10 mouse cellular contexts compared by ENCODE assay signal in genomic region chr19:36903377-36903776, GRCm38 (mm10). TPM values are rescaled to one million over a fixed set of nuclear protein-coding genes. Genes with fewer than 3 reads are reported as not detected.
DNase-seq lines count a peak whose midpoint lies in the region; ATAC-seq lines count a peak whose summit lies in the region.
"Had no signal": no experiment of that assay in that cellular context is flagged by ENCODE, and none has a peak within 500 bp of the region (broad histone marks: within the 10 kb centered on the region; RNA-seq: fewer than 3 reads in every experiment).

No protein-coding gene starts in this region.

- H3K27ac ChIP-seq in kidney, embryonic 14.5 days (ENCODE audit: low read depth, low read length): no peak overlapping the region
- H3K27ac ChIP-seq in embryonic facial prominence, embryonic 15.5 days (replicated peaks): no peak overlapping the region
- peak overlapping the region; percentile 74 for H3K27ac ChIP-seq in hindbrain, embryonic 13.5 days
- peak overlapping the region; percentile 85; the same call in 1 of the 2 replicates for H3K27ac ChIP-seq in midbrain, embryonic 14.5 days (replicated peaks; ENCODE audit: low read depth, low read length)

- no peak overlapping the region for H3K4me3 ChIP-seq in kidney, embryonic 14.5 days (ENCODE audit: low read length)
- peak overlapping the region; percentile 55; the same call in 1 of the 2 replicates for H3K4me3 ChIP-seq in embryonic facial prominence, embryonic 15.5 days (replicated peaks)
- H3K4me3 ChIP-seq in hindbrain, embryonic 13.5 days: peak overlapping the region; percentile 53
- peak overlapping the region; percentile 49; the same call in 1 of the 2 replicates for H3K4me3 ChIP-seq in midbrain, embryonic 14.5 days (replicated peaks; ENCODE audit: low read depth, low read length)

- 33% methylated on average over 7 of the region's 7 CpGs for WGBS in kidney, embryonic 14.5 days
- WGBS in embryonic facial prominence, embryonic 15.5 days: 39% methylated on average over 7 of the region's 7 CpGs
- 33% methylated on average over 7 of the region's 7 CpGs for WGBS in hindbrain, embryonic 13.5 days
- WGBS in midbrain, embryonic 14.5 days: 27% methylated on average over 7 of the region's 7 CpGs

- no peaks in the 10 kb centered on the region for H3K36me3 ChIP-seq in kidney, embryonic 14.5 days (ENCODE audit: control insufficient read depth, insufficient read depth, low read length)
- no peaks in the 10 kb centered on the region for H3K36me3 ChIP-seq in embryonic facial prominence, embryonic 15.5 days
- no peaks in the 10 kb centered on the region for H3K36me3 ChIP-seq in hindbrain, embryonic 13.5 days
- H3K36me3 ChIP-seq in midbrain, embryonic 14.5 days (ENCODE audit: control insufficient read depth, insufficient read depth, low read length): no peaks in the 10 kb centered on the region
- H3K36me3 ChIP-seq: G1E had no signal

- ATAC-seq in kidney, embryonic 14.5 days (ENCODE audit: low FRiP score, low TSS enrichment): no peak
- ATAC-seq in embryonic facial prominence, embryonic 15.5 days (ENCODE audit: insufficient number of reproducible peaks, low FRiP score, low TSS enrichment, low read depth): no peak
- ATAC-seq in hindbrain, embryonic 13.5 days (ENCODE audit: low FRiP score): no peak
- ATAC-seq in midbrain, embryonic 14.5 days (ENCODE audit: low FRiP score, low TSS enrichment): no peak

- H3K4me1 ChIP-seq in kidney, embryonic 14.5 days (ENCODE audit: control insufficient read depth, insufficient read depth, low read length): no peaks in the 10 kb centered on the region
- no peaks in the 10 kb centered on the region for H3K4me1 ChIP-seq in embryonic facial prominence, embryonic 15.5 days
- peaks cover 12% of the 10 kb centered on the region for H3K4me1 ChIP-seq in hindbrain, embryonic 13.5 days (replicated peaks)
- peaks cover 19% of the 10 kb centered on the region for H3K4me1 ChIP-seq in midbrain, embryonic 14.5 days (ENCODE audit: control insufficient read depth, insufficient read depth, low read length)

- H3K9me3 ChIP-seq in kidney, embryonic 14.5 days (ENCODE audit: control insufficient read depth, low read length): no peaks in the 10 kb centered on the region
- H3K9me3 ChIP-seq in embryonic facial prominence, embryonic 15.5 days (replicated peaks): no peaks in the 10 kb centered on the region
- no peaks in the 10 kb centered on the region for H3K9me3 ChIP-seq in hindbrain, embryonic 13.5 days
- H3K9me3 ChIP-seq in midbrain, embryonic 14.5 days (ENCODE audit: control insufficient read depth, low read length): no peaks in the 10 kb centered on the region
- H3K9me3 ChIP-seq: G1E had no signal

- no peaks in the 10 kb centered on the region for H3K27me3 ChIP-seq in kidney, embryonic 14.5 days (ENCODE audit: control insufficient read depth, insufficient read depth, low read length)
- no peaks in the 10 kb centered on the region for H3K27me3 ChIP-seq in embryonic facial prominence, embryonic 15.5 days
- peaks cover 8% of the 10 kb centered on the region for H3K27me3 ChIP-seq in hindbrain, embryonic 13.5 days
- H3K27me3 ChIP-seq in midbrain, embryonic 14.5 days (ENCODE audit: control insufficient read depth, insufficient read depth, low read length): no peaks in the 10 kb centered on the region

- no peak for DNase-seq in kidney, postnatal 36 days
- DNase-seq in midbrain, embryonic 14.5 days: peak; percentile 38
- no peak for DNase-seq in cerebellum, adult 11-12 months
- no peak for DNase-seq in right cerebral cortex, postnatal 10 days (ENCODE audit: low spot score in 2 of 2)
- DNase-seq in adipocyte (ENCODE audit: low spot score): no peak
- DNase-seq: lung, postnatal 36 days had no signal

- H3K4me2 ChIP-seq in kidney, embryonic 14.5 days (replicated peaks; ENCODE audit: low read depth, low read length): peak overlapping the region; percentile 88
- H3K4me2 ChIP-seq in embryonic facial prominence, embryonic 15.5 days (replicated peaks): peak overlapping the region; percentile 78
- peak overlapping the region; percentile 73 for H3K4me2 ChIP-seq in hindbrain, embryonic 13.5 days
- H3K4me2 ChIP-seq in midbrain, embryonic 14.5 days (ENCODE audit: low read length): peak overlapping the region; percentile 82

- no peak overlapping the region for H3K9ac ChIP-seq in kidney, embryonic 14.5 days (ENCODE audit: low read depth, low read length)
- H3K9ac ChIP-seq in embryonic facial prominence, embryonic 15.5 days: no peak overlapping the region
- peak overlapping the region; percentile 78 for H3K9ac ChIP-seq in hindbrain, embryonic 13.5 days
- H3K9ac ChIP-seq in midbrain, embryonic 14.5 days (replicated peaks; ENCODE audit: low read length): peak overlapping the region; percentile 74

RNA-seq across cellular contexts. Expression of gene Fgfbp3, which starts 16.0 kb away (rescaled TPM):
- polyA plus RNA-seq in kidney, embryonic 14.5 days (2014; fragmentation: Nextera tagmentation; extraction: Ambion mirVana): 4.9 and 6.0 TPM in 2 replicates
- 6.3 and 7.1 TPM in 2 replicates for polyA plus RNA-seq in embryonic facial prominence, embryonic 15.5 days (2015; fragmentation: Nextera tagmentation; extraction: Ambion mirVana)
- polyA plus RNA-seq in hindbrain, embryonic 13.5 days (2015; fragmentation: Nextera tagmentation; extraction: Ambion mirVana): 56.2 and 64.3 TPM in 2 replicates
- polyA plus RNA-seq in midbrain, embryonic 14.5 days (2014; fragmentation: Nextera tagmentation; extraction: Ambion mirVana): 50.6 and 66.6 TPM in 2 replicates

RNA-seq across cellular contexts. Expression of gene Btaf1, which starts 22.5 kb away (rescaled TPM):
- polyA plus RNA-seq in kidney, embryonic 14.5 days (2014; fragmentation: Nextera tagmentation; extraction: Ambion mirVana): 9.1 and 19.0 TPM in 2 replicates
- polyA plus RNA-seq in embryonic facial prominence, embryonic 15.5 days (2015; fragmentation: Nextera tagmentation; extraction: Ambion mirVana): 9.0 and 9.7 TPM in 2 replicates
- polyA plus RNA-seq in hindbrain, embryonic 13.5 days (2015; fragmentation: Nextera tagmentation; extraction: Ambion mirVana): 9.8 and 10.1 TPM in 2 replicates
- polyA plus RNA-seq in midbrain, embryonic 14.5 days (2014; fragmentation: Nextera tagmentation; extraction: Ambion mirVana): 11.4 and 15.4 TPM in 2 replicates

Comparison
In these comparisons a context has a peak if more than half of its experiments do, and no peak if none do; other contexts are left out.
1. H3K27ac ChIP-seq: peak in hindbrain, embryonic 13.5 days (single experiment) and midbrain, embryonic 14.5 days (single experiment); none in kidney, embryonic 14.5 days (single experiment) and embryonic facial prominence, embryonic 15.5 days (single experiment).
2. H3K9ac ChIP-seq: peak in hindbrain, embryonic 13.5 days (single experiment) and midbrain, embryonic 14.5 days (single experiment); none in kidney, embryonic 14.5 days (single experiment) and embryonic facial prominence, embryonic 15.5 days (single experiment).
3. Peak in every context shown above with its lines, with median percentiles within 50 percentile points of each other: H3K4me2 ChIP-seq.